Mouse (Mus musculus) embryonic facial prominence, embryonic 11.5 days (tissue): ENCODE measurements around the gene Fbxw11. TPM values are rescaled to one million over a fixed set of nuclear protein-coding genes. Genes with fewer than 3 reads are reported as not detected.
A peak's percentile ranks its signal among the peaks of the same experiment; 100 is the strongest.
"Not testable (repeated sequence)": the region's sequence is repeated elsewhere in the genome, so short reads cannot be mapped to it uniquely, and the experiment has no call there.

Experiments
- ATAC-seq: fragments of 200-750 bp; cut with Nextera tagmentation; replicated peaks from 2 replicates; pipeline ENCODE4 v1.8.0; 2017; ENCODE audit warnings: low read depth; ENCODE audit not compliant: insufficient number of reproducible peaks, low FRiP score, low TSS enrichment
- DNase-seq: peaks from one replicate; pipeline ENCODE4 v3.0.0-alpha.2; 2015; ENCODE audit warnings: low spot score
- H3K27ac ChIP-seq: fragments of 300-500 bp; sonication (generic); replicated peaks from 2 replicates; pipeline ENCODE4 v1.5.1; 2014; ENCODE audit warnings: mild to moderate bottlenecking, low read depth, low read length, control low read depth
- H3K27me3 ChIP-seq: fragments of 300-500 bp; sonication (generic); 2 replicates; pipeline ENCODE4 v1.6.1; 2014; ENCODE audit warnings: mild to moderate bottlenecking, low read length, moderate library complexity, mixed read lengths; ENCODE audit not compliant: control insufficient read depth, insufficient read depth
- H3K36me3 ChIP-seq: fragments of 300-500 bp; sonication (generic); replicated peaks from 2 replicates; pipeline ENCODE4 v1.6.1; 2014; ENCODE audit warnings: low read depth, mild to moderate bottlenecking, low read length, moderate library complexity, mixed read lengths; ENCODE audit not compliant: control insufficient read depth, insufficient read depth
- H3K4me1 ChIP-seq: fragments of 300-500 bp; sonication (generic); 2 replicates; pipeline ENCODE4 v1.6.1; 2014; ENCODE audit warnings: low read length, mixed read lengths; ENCODE audit not compliant: control insufficient read depth, insufficient read depth
- H3K4me2 ChIP-seq: fragments of 300-500 bp; sonication (generic); 2 replicates; pipeline ENCODE4 v1.6.1; 2014; ENCODE audit warnings: low read depth, mild to moderate bottlenecking, control low read depth, low read length, moderate library complexity
- H3K4me3 ChIP-seq: fragments of 300-500 bp; sonication (generic); 2 replicates; pipeline ENCODE4 v1.5.1; 2014; ENCODE audit warnings: low read depth, low read length, control low read depth
- H3K9ac ChIP-seq: fragments of 300-500 bp; sonication (generic); replicated peaks from 2 replicates; pipeline ENCODE4 v1.6.1; 2014; ENCODE audit warnings: mild to moderate bottlenecking, control low read depth, low read length
- H3K9me3 ChIP-seq: fragments of 300-500 bp; sonication (generic); replicated peaks from 2 replicates; pipeline ENCODE4 v1.6.1; 2016; ENCODE audit warnings: mild to moderate bottlenecking, low read length, inconsistent platforms, mixed read lengths; ENCODE audit not compliant: control insufficient read depth
- WGBS: fragments of 180-500 bp; shearing (Covaris S2); extraction: QIAGEN DNeasy Blood & Tissue Kit; methylation state at CpG from one replicate; pipeline ENCODE4 v1.1.7; 2014; 5-methylcytosine and 5-hydroxymethylcytosine counted together
- polyA plus RNA-seq: library from polyadenylated mRNA; unstranded; fragments of >200 nt; fragmentation: Nextera tagmentation; extraction: Ambion mirVana; gene quantifications from 2 replicates; pipeline ENCODE4 v1.2.1, GENCODE M21; 2014

The Fbxw11 gene
- polyA plus RNA-seq, 1 experiment from 2014 or later = 90.6 TPM

GRCm38 (mm10) chr11:32693431-32694141, 51.1 kb downstream of the Fbxw11 start:
- H3K4me1 ChIP-seq = no peaks in the 10 kb centered on the region
- WGBS = 63% methylated on average over 7 of the region's 7 CpGs
- no peak overlapping the region for H3K27ac ChIP-seq
- DNase-seq (peak; percentile 36), ATAC-seq (no peak)
- no peak overlapping the region for H3K9ac ChIP-seq
- H3K27me3 ChIP-seq = no peaks in the 10 kb centered on the region
- no peak overlapping the region for H3K4me2 ChIP-seq
- H3K4me3 ChIP-seq = no peak overlapping the region
- no peaks in the 10 kb centered on the region for H3K36me3 ChIP-seq
- no peaks in the 10 kb centered on the region for H3K9me3 ChIP-seq

DNA sequence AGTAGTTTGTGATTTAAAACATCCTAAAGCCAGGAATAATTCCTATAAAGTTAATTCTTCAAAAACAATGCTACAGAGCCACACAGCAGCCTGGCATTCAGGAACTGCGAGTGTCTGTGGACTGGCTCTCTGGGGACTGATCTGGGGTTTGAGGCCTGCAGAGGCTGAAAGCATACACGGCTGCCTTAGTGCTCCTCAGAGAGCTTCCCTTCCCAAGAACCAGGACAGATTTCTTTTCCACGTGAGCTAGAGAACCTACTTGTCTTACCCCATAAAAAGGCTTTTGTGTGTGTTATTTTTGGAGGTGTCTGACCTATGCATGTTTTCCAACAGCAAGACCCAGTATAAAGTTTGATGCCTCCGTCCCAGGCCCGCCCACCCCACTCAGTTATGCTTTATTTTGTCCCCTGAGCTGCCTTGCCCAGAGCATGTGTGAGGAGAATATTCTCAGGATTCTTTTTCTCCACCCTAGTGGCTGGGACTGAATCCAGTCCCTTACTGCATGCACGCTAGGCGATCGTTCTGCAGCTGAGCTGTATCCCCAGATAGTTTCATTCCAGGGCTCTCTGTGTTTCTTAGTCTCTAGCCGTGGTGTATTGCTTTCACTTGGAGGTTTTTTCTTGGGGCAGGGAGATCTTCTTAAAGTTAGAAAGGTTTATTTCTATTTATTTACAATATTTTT, 51.9 kb downstream of the Fbxw11 start:
- 61% methylated on average over 9 of the region's 9 CpGs for WGBS

GRCm38 (mm10) chr11:32696446-32697090, 54.0 kb downstream of the Fbxw11 start:
- Histone ChIP-seq H3K36me3 (no peaks in the 10 kb centered on the region), H3K27me3 (no peaks in the 10 kb centered on the region), H3K27ac (no peak overlapping the region), H3K4me2 (no peak overlapping the region), H3K9me3 (no peaks in the 10 kb centered on the region), H3K4me1 (no peaks in the 10 kb centered on the region), H3K9ac (no peak overlapping the region), H3K4me3 (no peak overlapping the region)
- ATAC-seq (no peak), DNase-seq (no peak)
- WGBS = 29% methylated on average over 2 of the region's 2 CpGs

More for the DNA sequence above, 51.9 kb downstream of the Fbxw11 start:
- not testable (repeated sequence) for H3K4me1 ChIP-seq, H3K27ac ChIP-seq, DNase-seq, H3K4me3 ChIP-seq, H3K27me3 ChIP-seq, H3K9me3 ChIP-seq, H3K36me3 ChIP-seq, H3K9ac ChIP-seq, H3K4me2 ChIP-seq, ATAC-seq

GRCm38 (mm10) chr11:32697695-32698094, 55.2 kb downstream of the Fbxw11 start:
- H3K36me3 ChIP-seq = no peaks in the 10 kb centered on the region
- DNase-seq (no peak), ATAC-seq (no peak)
- no peak overlapping the region for H3K27ac ChIP-seq
- H3K27me3 ChIP-seq = no peaks in the 10 kb centered on the region
- no peak overlapping the region for H3K9ac ChIP-seq
- H3K4me2 ChIP-seq = no peak overlapping the region
- no peaks in the 10 kb centered on the region for H3K4me1 ChIP-seq
- no peak overlapping the region for H3K4me3 ChIP-seq
- 52% methylated on average over 3 of the region's 3 CpGs for WGBS
- no peaks in the 10 kb centered on the region for H3K9me3 ChIP-seq

- H3K36me3 ChIP-seq = no peaks in the 10 kb centered on the region
- no peaks in the 10 kb centered on the region for H3K9me3 ChIP-seq
- no peak for ATAC-seq
- H3K4me2 ChIP-seq = no peak overlapping the region
- no peaks in the 10 kb centered on the region for H3K4me1 ChIP-seq
- no peak overlapping the region for H3K4me3 ChIP-seq
- no peak for DNase-seq
- H3K27ac ChIP-seq = no peak overlapping the region
- no peak overlapping the region for H3K9ac ChIP-seq
- WGBS = 83% methylated on average over 3 of the region's 3 CpGs
- H3K27me3 ChIP-seq = no peaks in the 10 kb centered on the region
These were observed 57.5 kb downstream of the Fbxw11 start for GRCm38 (mm10) chr11:32699913-32700493.

GRCm38 (mm10) chr11:32701566-32701965, 59.0 kb downstream of the Fbxw11 start:
- Histone ChIP-seq H3K4me3 (no peak overlapping the region), H3K9me3 (no peaks in the 10 kb centered on the region), H3K36me3 (no peaks in the 10 kb centered on the region), H3K27ac (no peak overlapping the region), H3K9ac (no peak overlapping the region), H3K4me1 (no peaks in the 10 kb centered on the region), H3K27me3 (no peaks in the 10 kb centered on the region), H3K4me2 (no peak overlapping the region)
- 71% methylated on average over 3 of the region's 3 CpGs for WGBS
- ATAC-seq (no peak), DNase-seq (no peak)

DNA sequence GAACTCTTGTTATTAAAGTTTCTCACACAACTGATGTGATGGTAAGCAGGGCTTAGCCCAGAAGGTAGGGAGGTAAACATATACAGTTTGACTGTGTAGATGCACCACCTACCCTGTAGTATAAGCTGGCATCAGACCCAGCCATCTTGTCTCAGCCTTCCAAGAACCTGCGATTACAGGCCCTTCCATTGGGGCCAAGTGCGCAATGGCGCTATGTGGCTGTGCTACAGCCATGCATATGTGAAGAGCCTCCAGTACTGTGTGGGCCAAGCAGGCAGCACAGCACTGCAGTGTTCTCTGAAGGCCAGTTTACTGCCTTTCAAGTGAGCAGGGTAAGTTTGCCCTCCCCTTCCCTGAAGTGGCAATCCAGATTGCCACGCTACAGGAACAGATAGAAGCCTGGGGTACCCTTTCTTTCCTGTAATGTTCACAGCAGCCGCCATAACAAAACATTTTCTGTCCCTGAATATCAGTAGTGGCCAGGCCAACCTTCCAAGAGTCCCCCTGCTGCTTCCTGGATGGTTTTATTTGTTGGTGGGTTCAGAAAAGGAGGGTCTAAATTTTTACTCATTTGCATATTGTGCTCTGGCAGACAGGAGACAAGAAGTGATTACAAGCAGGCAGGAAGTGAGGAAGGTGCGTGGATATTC, 61.8 kb downstream of the Fbxw11 start:
- Histone ChIP-seq H3K4me2 (no peak overlapping the region), H3K27me3 (no peaks in the 10 kb centered on the region), H3K9ac (no peak overlapping the region), H3K4me3 (no peak overlapping the region), H3K4me1 (no peaks in the 10 kb centered on the region), H3K27ac (no peak overlapping the region), H3K36me3 (no peaks in the 10 kb centered on the region), H3K9me3 (no peaks in the 10 kb centered on the region)
- no peak for ATAC-seq
- DNase-seq = no peak
- WGBS = 89% methylated on average over 6 of the region's 6 CpGs
